Mouse (Mus musculus): ENCODE results near the gene Mia3. TPM values are rescaled to one million over a fixed set of nuclear protein-coding genes. Genes with fewer than 3 reads are reported as not detected.
A peak's percentile ranks its signal among the peaks of the same experiment; 100 is the strongest.
"Not testable (repeated sequence)": the region's sequence is repeated elsewhere in the genome, so short reads cannot be mapped to it uniquely, and the experiment has no call there.

Mia3 gene
- total and polyA plus RNA-seq, 2 experiments: 113 to 213 TPM

DNA sequence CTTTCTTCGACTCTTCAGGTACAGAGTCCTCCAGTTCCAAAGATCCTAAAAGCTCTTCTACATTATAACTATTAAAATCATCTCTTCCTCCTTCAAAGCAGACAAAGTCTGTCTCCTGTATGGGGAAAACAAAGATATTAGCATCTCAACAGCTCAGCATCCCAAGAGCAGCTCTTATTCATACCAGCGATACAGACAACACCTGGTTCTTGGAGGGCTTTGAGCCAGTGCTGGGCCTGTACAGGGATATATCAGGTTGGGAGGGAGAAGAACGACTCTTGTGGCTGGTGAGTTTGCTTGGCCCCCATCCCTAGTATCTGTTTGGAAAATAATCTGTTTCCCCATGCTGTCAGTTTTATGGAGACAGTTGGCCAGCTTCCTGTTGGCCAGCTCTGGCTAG is 10.5 kb downstream of the Mia3 start:
- Histone ChIP-seq H3K9ac (ENCODE audit: low read depth, low read length) (no peak overlapping the region), H3K36me3 (ENCODE audit: control insufficient read depth, insufficient read depth, low read length) (peaks cover 77% of the 10 kb centered on the region), H3K4me1 (ENCODE audit: control insufficient read depth, insufficient read depth, low read length) (peaks cover 9% of the 10 kb centered on the region; the same call in 1 of the 2 replicates), H3K4me3 (ENCODE audit: insufficient read depth, low read depth, low read length) (no peak overlapping the region), H3K27ac (replicated peaks; ENCODE audit: insufficient read depth, low read depth, low read length) (no peak overlapping the region), H3K27me3 (ENCODE audit: control insufficient read depth, insufficient read depth, low read length) (no peaks in the 10 kb centered on the region), H3K79me2 (ENCODE audit: control insufficient read depth, insufficient read depth, low read length) (peaks cover 5% of the 10 kb centered on the region; the same call in 1 of the 2 replicates)
- TF ChIP-seq POLR2A (IDR thresholded peaks at IDR 0.05; ENCODE audit: extremely low read depth, insufficient read depth, low read length) (no peak), CTCF (IDR thresholded peaks at IDR 0.05; ENCODE audit: low read depth, low read length) (no peak)
- DNase-seq (ENCODE audit: extremely low read depth, low read depth, low spot score): no peak
- WGBS: 85% methylated on average over 3 of the region's 3 CpGs

DNA sequence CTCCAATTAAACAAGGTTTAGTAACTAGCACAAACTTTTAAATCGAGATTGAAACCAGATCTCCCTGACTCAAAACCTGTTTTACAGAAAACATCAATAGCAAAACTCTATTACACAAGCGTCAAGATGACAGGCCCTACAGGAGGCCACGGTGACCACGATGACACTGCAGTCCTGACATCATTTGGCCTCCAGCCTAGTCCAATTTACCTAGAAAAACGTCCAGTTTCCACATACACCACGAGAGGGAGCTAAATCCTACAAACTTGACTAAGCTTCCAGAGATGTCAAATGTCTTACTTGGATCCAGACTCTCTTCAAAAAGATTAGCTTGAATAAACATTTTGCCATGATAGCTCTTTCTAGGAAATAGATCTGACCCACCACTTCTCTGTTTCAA is 19.5 kb downstream of the Mia3 start:
- WGBS: 2% methylated on average over 6 of the region's 6 CpGs
- no peak overlapping the region for H3K27ac ChIP-seq (replicated peaks; ENCODE audit: insufficient read depth, low read depth, low read length)

GRCm38 (mm10) chr1:183345817-183346195 is 23.5 kb downstream of the Mia3 start:
- WGBS: 14% methylated on average over 10 of the region's 10 CpGs
- no peak for TF ChIP-seq POLR2A (IDR thresholded peaks at IDR 0.05; ENCODE audit: extremely low read depth, insufficient read depth, low read length)
- TF ChIP-seq CTCF (IDR thresholded peaks at IDR 0.05; ENCODE audit: low read depth, low read length): no peak
- peaks cover 6% of the 10 kb centered on the region for H3K4me1 ChIP-seq (ENCODE audit: control insufficient read depth, insufficient read depth, low read length)
- peaks cover 33% of the 10 kb centered on the region for H3K36me3 ChIP-seq (ENCODE audit: control insufficient read depth, insufficient read depth, low read length)
- H3K4me3 ChIP-seq (ENCODE audit: insufficient read depth, low read depth, low read length): peak overlapping the region; percentile 84
- peak overlapping the region; percentile 74 for H3K9ac ChIP-seq (ENCODE audit: low read depth, low read length)
- no peak for DNase-seq (ENCODE audit: extremely low read depth, low read depth, low spot score)
- H3K27ac ChIP-seq (replicated peaks; ENCODE audit: insufficient read depth, low read depth, low read length): peak overlapping the region; percentile 53
- H3K79me2 ChIP-seq (ENCODE audit: control insufficient read depth, insufficient read depth, low read length): peaks cover 9% of the 10 kb centered on the region; the same call in 1 of the 2 replicates
- no peaks in the 10 kb centered on the region for H3K27me3 ChIP-seq (ENCODE audit: control insufficient read depth, insufficient read depth, low read length)

More for the DNA sequence above, 19.5 kb downstream of the Mia3 start:
- TF ChIP-seq CTCF (IDR thresholded peaks at IDR 0.05; ENCODE audit: low read depth, low read length): peak; percentile 57
- TF ChIP-seq POLR2A (IDR thresholded peaks at IDR 0.05; ENCODE audit: extremely low read depth, insufficient read depth, low read length): no peak
- peak; percentile 93 for DNase-seq (ENCODE audit: extremely low read depth, low read depth, low spot score)
- Histone ChIP-seq H3K9ac (ENCODE audit: low read depth, low read length) (no peak overlapping the region), H3K4me3 (ENCODE audit: insufficient read depth, low read depth, low read length) (no peak overlapping the region), H3K36me3 (ENCODE audit: control insufficient read depth, insufficient read depth, low read length) (peaks cover 61% of the 10 kb centered on the region), H3K4me1 (ENCODE audit: control insufficient read depth, insufficient read depth, low read length) (peaks cover 4% of the 10 kb centered on the region), H3K27me3 (ENCODE audit: control insufficient read depth, insufficient read depth, low read length) (no peaks in the 10 kb centered on the region), H3K79me2 (ENCODE audit: control insufficient read depth, insufficient read depth, low read length) (peaks cover 9% of the 10 kb centered on the region; the same call in 1 of the 2 replicates)

- H3K4me3 ChIP-seq (ENCODE audit: insufficient read depth, low read depth, low read length): peak overlapping the region; percentile 84
- WGBS: 1% methylated on average over 72 of the region's 72 CpGs
- TF ChIP-seq CTCF (IDR thresholded peaks at IDR 0.05; ENCODE audit: low read depth, low read length) (no peak), POLR2A (IDR thresholded peaks at IDR 0.05; ENCODE audit: extremely low read depth, insufficient read depth, low read length) (0 out of 2 replicates have a peak, but pooled peaks have one; percentile 15)
Observed at GRCm38 (mm10) chr1:183344886-183345816, 24.2 kb downstream of the Mia3 start.

DNA sequence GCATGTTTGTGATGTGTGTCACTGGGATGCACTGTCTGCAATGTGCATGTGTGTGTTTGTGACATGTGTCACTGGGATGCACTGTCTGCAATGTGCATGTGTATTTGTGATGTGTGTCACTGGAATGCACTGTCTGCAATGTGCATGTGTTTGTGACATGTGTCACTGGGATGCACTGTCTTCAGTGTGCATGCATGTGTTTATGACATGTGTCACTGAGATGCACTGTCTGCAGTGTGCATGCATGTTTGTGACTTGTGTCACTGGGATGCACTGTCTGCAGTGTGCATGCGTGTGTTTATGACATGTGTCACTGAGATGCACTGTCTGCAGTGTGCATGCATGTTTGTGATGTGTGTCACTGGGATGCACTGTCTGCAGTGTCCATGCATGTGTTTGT is 26.5 kb downstream of the Mia3 start:
- not testable (repeated sequence) for H3K27me3 ChIP-seq (ENCODE audit: control insufficient read depth, insufficient read depth, low read length); H3K79me2 ChIP-seq (ENCODE audit: control insufficient read depth, insufficient read depth, low read length); H3K9ac ChIP-seq (ENCODE audit: low read depth, low read length); H3K27ac ChIP-seq (replicated peaks; ENCODE audit: insufficient read depth, low read depth, low read length); H3K4me1 ChIP-seq (ENCODE audit: control insufficient read depth, insufficient read depth, low read length); H3K4me3 ChIP-seq (ENCODE audit: insufficient read depth, low read depth, low read length); DNase-seq (ENCODE audit: extremely low read depth, low read depth, low spot score)
- peaks cover 30% of the 10 kb centered on the region for H3K36me3 ChIP-seq (ENCODE audit: control insufficient read depth, insufficient read depth, low read length)
- WGBS: 100% methylated on average over 1 of the region's 1 CpGs

More at GRCm38 (mm10) chr1:183344886-183345816, 24.2 kb downstream of the Mia3 start:
- peaks cover 32% of the 10 kb centered on the region for H3K36me3 ChIP-seq (ENCODE audit: control insufficient read depth, insufficient read depth, low read length)
- H3K9ac ChIP-seq (ENCODE audit: low read depth, low read length): peak overlapping the region; percentile 92
- no peaks in the 10 kb centered on the region for H3K27me3 ChIP-seq (ENCODE audit: control insufficient read depth, insufficient read depth, low read length)
- peak; percentile 75 for DNase-seq (ENCODE audit: extremely low read depth, low read depth, low spot score)
- peaks cover 9% of the 10 kb centered on the region; the same call in 1 of the 2 replicates for H3K79me2 ChIP-seq (ENCODE audit: control insufficient read depth, insufficient read depth, low read length)
- peaks cover 6% of the 10 kb centered on the region for H3K4me1 ChIP-seq (ENCODE audit: control insufficient read depth, insufficient read depth, low read length)
- H3K27ac ChIP-seq (replicated peaks; ENCODE audit: insufficient read depth, low read depth, low read length): peak overlapping the region; percentile 65

DNA sequence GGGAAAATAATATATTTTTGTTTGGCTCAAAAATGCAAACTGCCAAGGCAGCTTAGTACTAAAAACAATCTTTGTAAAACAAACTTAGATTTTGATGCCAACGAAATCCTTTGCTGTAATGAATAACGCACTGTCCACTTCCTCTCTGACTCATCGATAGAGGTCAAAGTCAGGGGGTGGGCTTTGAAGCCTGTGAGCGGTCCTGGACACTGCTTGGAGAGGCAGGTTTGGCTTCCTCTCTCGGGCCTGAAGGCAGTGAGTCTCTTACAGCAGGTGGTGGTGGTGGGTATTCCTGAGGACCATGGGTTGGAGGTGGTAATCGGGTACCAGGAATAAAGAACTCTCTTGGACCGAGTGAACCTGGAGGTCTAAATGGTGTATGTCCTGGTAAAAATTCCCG is 42.2 kb downstream of the Mia3 start:
- 85% methylated on average over 8 of the region's 8 CpGs for WGBS
- TF ChIP-seq CTCF (IDR thresholded peaks at IDR 0.05; ENCODE audit: low read depth, low read length) (no peak), POLR2A (IDR thresholded peaks at IDR 0.05; ENCODE audit: extremely low read depth, insufficient read depth, low read length) (no peak)
- H3K36me3 ChIP-seq (ENCODE audit: control insufficient read depth, insufficient read depth, low read length): peaks cover 74% of the 10 kb centered on the region
- no peak overlapping the region for H3K4me3 ChIP-seq (ENCODE audit: insufficient read depth, low read depth, low read length)
- no peak overlapping the region for H3K27ac ChIP-seq (replicated peaks; ENCODE audit: insufficient read depth, low read depth, low read length)
- H3K79me2 ChIP-seq (ENCODE audit: control insufficient read depth, insufficient read depth, low read length): no peaks in the 10 kb centered on the region
- no peak for DNase-seq (ENCODE audit: extremely low read depth, low read depth, low spot score)
- no peaks in the 10 kb centered on the region for H3K27me3 ChIP-seq (ENCODE audit: control insufficient read depth, insufficient read depth, low read length)
- H3K9ac ChIP-seq (ENCODE audit: low read depth, low read length): no peak overlapping the region
- H3K4me1 ChIP-seq (ENCODE audit: control insufficient read depth, insufficient read depth, low read length): no peaks in the 10 kb centered on the region

Measured in liver, adult 2 months (tissue).